Mouse (Mus musculus) bone marrow macrophage, adult 2 months (primary cell): ENCODE measurements around the gene Dnajb5.

ENCODE experiments used
- CTCF ChIP-seq: IDR thresholded peaks from 2 replicates; pipeline ENCODE4 v1.5.1; 2012; ENCODE audit warnings: low read depth, mild to moderate bottlenecking, low read length, moderate library complexity
- POLR2A ChIP-seq: IDR thresholded peaks from 2 replicates; pipeline ENCODE4 v1.6.1; 2012; ENCODE audit warnings: mild to moderate bottlenecking, low read depth, low read length, borderline replicate concordance

DNA sequence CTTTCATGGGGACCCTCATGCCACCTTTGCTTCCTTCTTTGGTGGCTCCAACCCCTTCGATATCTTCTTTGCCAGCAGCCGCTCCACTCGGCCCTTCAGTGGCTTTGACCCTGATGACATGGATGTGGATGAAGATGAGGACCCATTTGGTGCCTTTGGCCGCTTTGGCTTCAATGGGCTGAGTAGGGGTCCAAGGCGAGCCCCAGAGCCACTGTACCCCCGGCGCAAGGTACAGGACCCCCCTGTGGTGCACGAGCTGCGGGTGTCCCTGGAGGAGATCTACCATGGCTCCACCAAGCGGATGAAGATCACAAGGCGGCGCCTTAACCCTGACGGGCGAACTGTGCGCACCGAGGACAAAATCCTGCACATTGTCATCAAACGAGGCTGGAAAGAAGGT is 7.0 kb downstream of the Dnajb5 start:
- TF ChIP-seq CTCF: no peak
- no peak for TF ChIP-seq POLR2A
